Mouse (Mus musculus): ENCODE data around the gene Pth1r.

Gene Pth1r

DNA sequence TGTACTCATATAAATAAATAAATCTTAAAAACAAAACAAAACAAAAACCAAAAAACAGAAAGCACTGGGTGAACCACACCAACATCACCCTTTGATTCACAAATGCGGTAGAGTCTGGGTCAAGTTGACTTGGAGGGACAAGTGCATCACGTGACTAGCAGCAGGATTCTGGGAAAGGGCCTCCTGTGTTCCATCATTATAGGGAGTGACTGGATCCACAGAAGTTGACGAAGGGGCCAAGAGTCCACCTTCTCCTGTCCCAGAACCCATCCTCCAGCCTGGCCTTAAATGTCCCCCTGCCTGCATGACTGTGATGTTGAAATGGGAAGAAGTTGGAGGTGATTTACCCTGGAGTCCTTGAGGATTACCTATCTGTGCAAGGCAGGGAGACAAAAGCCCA, 28.1 kb downstream of the Pth1r start:
- no peak for DNase-seq (ENCODE audit: extremely low read depth, insufficient read length, low spot score)

DNA sequence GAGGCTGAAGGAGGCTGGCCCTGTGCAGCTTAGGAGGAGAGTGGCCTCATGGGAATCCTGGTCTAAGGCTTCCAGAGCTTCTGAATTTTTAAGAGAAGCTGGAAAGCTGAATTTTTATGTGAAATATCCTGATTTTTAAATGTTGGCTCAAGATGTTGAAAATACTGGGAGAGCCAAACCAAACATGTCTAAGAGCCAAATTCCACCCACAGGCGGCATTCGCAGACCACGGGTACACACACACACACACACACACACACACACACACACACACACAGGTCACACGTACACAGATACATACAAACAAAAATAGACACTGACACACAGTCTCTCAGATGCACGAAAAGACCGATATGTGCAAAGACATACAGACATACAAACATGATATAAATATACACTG, 28.9 kb downstream of the Pth1r start:
- no peak for DNase-seq (ENCODE audit: extremely low read depth, insufficient read length, low spot score)

DNA sequence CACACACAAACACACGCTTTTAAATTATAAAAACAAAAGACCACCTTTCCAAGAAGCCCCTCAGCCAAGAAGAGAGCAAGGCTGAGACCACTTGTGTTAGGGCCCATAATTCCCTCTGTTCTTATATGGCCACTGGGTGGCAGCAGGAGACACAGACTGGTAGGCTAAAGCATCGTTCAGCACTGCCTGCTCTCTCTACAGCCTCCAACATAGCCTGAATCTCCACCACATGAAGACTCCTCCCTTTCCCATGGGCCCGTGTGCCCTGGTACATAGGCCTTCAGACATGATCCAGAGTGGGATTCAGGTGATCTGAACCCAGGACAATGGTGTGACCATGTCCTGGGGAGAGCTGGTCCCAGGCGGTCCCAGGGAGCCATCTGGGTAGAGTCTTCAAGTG, 30.2 kb downstream of the Pth1r start:
- no peak for DNase-seq (ENCODE audit: extremely low read depth, insufficient read length, low spot score)

GRCm38 (mm10) chr9:110715426-110715825, 31.5 kb downstream of the Pth1r start:
- no peak for DNase-seq (ENCODE audit: extremely low read depth, insufficient read length, low spot score)

- DNase-seq (ENCODE audit: extremely low read depth, insufficient read length, low spot score), result no peak
These were observed 33.6 kb downstream of the Pth1r start for GRCm38 (mm10) chr9:110713389-110713788.

DNA sequence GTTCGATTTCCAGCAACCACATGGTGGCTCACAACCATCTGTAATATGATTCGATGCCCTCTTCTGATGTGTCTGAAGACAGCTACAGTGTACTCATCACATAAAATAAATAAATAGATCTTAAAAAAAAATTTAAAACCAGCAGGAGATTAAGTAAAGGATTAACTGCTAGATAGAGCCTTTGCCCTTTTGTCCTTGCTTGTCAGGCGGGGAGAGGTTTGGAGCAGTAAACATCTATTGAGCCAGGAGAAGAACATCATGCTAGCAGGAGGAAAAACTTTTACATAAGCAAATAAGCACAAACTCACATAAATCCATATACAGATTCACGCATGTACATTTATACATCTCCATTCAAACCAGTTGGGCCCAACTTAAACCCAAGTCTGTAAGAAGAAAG, 34.4 kb downstream of the Pth1r start:
- no peak for DNase-seq (ENCODE audit: extremely low read depth, insufficient read length, low spot score)

- DNase-seq (ENCODE audit: extremely low read depth, insufficient read length, low spot score), result no peak
These were observed 34.9 kb downstream of the Pth1r start for GRCm38 (mm10) chr9:110711996-110712395.

- DNase-seq (ENCODE audit: extremely low read depth, insufficient read length, low spot score), result no peak
These were observed 35.4 kb downstream of the Pth1r start for GRCm38 (mm10) chr9:110711532-110711931.

GRCm38 (mm10) chr9:110709640-110710258, 37.2 kb downstream of the Pth1r start:
- DNase-seq (ENCODE audit: extremely low read depth, insufficient read length, low spot score), result peak; percentile 46

- no peak for DNase-seq (ENCODE audit: extremely low read depth, insufficient read length, low spot score)
These were observed 40.2 kb downstream of the Pth1r start for GRCm38 (mm10) chr9:110706784-110707183.

DNA sequence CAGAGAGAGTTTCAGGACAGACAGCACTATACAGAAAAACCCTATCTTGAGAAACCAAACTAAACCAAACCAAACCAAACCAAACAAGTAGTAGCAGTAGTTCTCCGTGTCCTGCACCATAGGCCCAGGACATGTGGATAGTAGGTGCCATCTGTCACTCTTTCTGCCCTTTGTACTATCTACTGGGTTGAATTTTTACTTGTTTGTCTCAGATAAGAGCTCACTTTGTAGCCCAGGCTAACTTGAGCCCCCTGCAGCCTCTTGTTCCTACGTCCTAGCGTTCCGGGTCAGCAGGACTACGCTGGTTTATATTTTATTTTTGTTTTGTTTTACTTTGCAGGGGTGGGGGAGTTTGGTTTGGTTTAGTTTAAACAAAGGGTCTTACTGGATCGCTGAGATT, 43.0 kb downstream of the Pth1r start:
- no peak for DNase-seq (ENCODE audit: extremely low read depth, insufficient read length, low spot score)

- no peak for DNase-seq (ENCODE audit: extremely low read depth, insufficient read length, low spot score)
These were observed 44.1 kb downstream of the Pth1r start for GRCm38 (mm10) chr9:110702848-110703247.

GRCm38 (mm10) chr9:110701114-110702032, 45.6 kb downstream of the Pth1r start:
- DNase-seq (ENCODE audit: extremely low read depth, insufficient read length, low spot score), result no peak

- no peak for DNase-seq (ENCODE audit: extremely low read depth, insufficient read length, low spot score)
These were observed 47.4 kb downstream of the Pth1r start for GRCm38 (mm10) chr9:110699574-110699973.

GRCm38 (mm10) chr9:110697465-110697864, 49.5 kb downstream of the Pth1r start:
- no peak for DNase-seq (ENCODE audit: extremely low read depth, insufficient read length, low spot score)

DNA sequence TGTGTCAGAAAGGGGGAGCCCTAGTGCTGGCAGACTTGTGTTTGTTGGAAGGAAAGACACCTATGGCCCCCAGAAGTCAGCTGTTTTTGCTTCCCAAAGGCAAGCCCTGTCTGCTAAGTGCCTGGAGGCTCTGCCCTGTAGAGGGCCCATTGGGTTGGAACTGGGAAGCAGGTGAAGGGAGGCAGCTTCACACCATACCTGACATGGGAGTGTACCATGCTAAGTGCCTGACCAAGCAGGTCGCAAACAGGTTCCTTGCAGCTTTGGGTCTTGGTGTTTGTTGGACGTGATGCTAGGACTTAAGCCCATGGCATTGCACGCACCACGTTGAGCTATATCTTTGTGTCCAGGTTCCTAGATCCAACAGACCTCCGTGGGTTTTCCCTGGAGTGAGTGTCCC, 50.5 kb downstream of the Pth1r start:
- no peak for DNase-seq (ENCODE audit: extremely low read depth, insufficient read length, low spot score)

DNA sequence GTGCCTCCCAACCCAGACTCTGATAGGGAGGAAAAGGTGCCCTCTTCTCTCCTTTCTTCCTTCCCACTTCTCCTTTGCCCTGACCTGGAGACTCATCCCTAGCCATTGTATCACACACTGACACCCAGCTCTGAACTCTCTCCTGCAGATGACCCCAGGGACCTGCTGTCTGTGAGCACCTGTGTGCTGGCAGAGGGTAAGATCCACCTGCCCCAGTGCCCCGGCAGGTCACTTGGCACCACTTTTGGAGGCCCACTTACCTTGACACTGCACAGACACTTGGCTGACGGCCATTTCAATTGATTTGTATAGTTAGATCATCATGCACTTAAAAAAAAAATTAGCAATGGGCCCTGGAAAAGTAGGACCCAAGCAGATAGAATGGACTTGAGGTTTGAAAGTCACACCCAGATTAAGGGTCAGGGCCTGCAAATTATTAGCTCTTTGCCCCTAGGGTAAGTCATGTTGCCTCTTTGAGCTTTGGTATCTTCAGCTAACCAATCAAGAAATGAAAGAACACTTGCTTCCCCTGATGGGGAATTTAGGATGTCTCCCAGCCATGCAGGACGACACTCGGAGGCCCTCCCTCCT, 51.7 kb downstream of the Pth1r start:
- no peak for DNase-seq (ENCODE audit: extremely low read depth, insufficient read length, low spot score)

DNA sequence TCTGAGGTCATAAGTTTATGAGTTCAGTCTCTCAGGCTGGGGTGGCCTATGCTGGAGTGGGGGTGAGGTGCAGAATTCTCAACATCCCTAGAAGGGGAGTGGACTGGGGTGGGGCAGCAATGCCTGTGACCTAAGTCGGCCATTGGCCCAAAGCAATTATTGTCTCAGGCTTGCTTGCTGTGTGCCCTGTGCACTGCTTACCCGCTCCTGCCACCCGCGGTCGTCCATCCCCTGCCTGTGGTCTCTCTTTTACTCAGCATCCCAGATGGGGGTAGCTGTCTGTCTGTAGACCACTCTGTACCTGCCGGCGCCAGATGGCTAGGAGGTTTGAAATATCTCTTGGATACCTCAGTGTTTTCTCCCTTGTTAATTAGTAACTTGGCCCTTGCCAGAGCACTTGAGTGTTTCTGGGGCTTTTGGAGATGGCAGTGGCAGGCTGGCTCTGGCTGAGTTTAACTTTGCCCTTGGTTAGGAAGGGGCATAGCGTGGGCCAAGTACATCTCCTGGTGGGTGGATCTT, 57.6 kb downstream of the Pth1r start:
- no peak for DNase-seq (ENCODE audit: extremely low read depth, insufficient read length, low spot score)

DNA sequence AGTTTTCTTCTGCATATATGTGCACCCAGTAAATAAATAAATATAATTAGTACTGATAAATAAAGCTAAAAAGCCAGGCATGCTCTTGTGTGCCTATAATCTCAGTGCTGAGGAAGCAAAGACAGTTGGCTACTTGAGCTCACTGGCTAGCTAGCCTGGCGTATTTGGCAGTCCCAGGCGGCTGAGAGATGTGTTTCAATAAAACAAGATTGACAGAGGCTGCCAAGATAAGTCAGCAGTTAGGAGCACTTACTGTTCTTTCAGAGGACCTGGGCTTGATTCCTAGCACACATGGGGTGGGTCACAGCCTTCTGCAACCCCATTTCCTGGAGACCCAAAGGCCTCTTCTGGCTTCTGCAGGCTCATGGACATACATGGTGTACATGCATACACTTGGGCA, 59.1 kb downstream of the Pth1r start:
- no peak for DNase-seq (ENCODE audit: extremely low read depth, insufficient read length, low spot score)

DNA sequence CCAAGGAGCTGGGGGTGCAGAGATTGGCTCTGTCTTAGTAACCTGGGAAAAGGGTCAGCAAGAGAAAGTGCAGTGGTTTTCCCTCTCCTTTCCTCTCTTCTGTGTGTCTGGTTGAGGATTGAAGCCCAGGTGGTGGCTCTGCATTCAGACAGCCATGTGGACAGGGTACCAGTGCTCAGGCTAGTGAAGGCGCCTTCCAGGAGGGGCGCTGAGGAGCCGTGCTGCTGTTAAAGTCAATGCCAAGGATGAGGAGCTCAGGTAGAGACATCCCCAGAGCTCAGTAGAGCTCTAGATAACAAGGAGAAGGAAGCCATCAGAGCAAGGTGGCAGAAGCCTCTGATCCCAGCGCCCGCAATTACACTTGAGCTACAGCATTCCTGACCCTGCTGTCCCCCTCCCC, 59.9 kb downstream of the Pth1r start:
- no peak for DNase-seq (ENCODE audit: extremely low read depth, insufficient read length, low spot score)

DNA sequence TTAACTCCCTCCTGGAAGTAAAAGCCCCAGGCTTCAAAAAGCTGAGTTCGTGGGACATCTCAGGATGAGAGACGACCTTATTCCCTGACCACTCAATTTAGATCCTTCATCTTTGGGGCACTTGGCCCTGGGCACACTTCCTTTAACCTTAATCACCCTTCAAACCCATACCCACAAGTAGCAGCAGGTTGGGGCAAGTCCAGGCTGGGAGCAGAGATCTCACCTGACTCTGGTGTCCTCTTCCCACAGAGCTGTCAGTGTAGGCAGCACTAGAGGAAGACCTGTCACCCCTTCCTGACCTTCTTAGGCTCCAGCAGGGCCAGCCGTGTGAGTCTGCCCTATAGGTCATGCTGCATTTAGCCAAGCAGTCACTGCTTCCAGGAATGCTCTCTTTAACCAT, 60.5 kb downstream of the Pth1r start:
- DNase-seq (ENCODE audit: extremely low read depth, insufficient read length, low spot score), result no peak

DNA sequence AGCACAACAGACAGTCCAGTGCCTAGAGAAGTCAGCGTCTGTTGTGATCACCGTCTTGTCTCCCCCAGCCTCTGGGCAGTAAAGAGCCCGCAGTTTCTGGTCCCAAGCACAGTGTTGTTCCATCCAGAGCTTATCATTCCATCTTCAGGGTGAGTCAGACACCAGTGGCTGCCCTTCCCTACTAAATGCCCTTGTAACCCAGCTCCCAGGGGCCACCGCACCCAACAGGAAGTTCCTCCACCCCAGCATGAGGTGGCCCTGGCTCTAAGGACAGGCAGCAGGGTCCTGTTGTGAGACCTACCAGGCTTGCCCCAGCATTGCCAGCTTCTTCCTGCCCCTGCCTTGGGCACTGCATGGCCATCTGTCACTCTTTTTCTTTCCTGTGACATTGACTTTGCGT, 61.4 kb downstream of the Pth1r start:
- peak; percentile 69 for DNase-seq (ENCODE audit: extremely low read depth, insufficient read length, low spot score)

Data from 3134 (cell line).